Mouse (Mus musculus) CD4-positive, CD25-positive, alpha-beta regulatory T cell, adult 2 months (primary cell): Measurements from ENCODE around the gene Med25.

Experiments
- DNase-seq: peaks from one replicate; pipeline ENCODE4 v3.0.0-alpha.2; 2012; ENCODE audit warnings: low read depth, low spot score

Med25 gene

DNA sequence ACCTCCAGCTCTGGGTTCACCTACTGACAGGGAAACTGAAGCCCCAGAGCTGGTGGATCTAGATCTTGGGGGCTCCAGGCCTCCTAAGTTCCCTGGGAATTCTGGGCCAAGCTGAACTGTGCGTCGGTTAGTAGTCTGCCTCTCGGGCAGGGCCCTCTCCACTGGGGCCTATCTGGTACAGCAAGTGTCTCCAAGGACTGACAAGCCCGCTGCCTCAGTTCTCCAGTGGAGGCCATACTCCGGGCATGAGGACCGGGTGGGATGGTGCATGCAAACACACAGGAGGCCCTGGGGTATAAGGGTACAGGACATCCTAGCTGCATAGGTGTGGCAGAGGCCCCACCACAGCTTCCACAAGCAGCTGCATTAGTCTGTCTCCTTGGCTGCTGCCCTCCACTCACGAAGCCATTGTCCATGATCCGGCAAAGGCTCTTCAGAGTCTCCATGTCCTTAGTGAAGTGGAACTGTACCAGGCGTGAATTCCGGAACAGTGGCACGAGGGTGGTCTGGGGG, 28.5 kb downstream of the Med25 start:
- no peak for DNase-seq

DNA sequence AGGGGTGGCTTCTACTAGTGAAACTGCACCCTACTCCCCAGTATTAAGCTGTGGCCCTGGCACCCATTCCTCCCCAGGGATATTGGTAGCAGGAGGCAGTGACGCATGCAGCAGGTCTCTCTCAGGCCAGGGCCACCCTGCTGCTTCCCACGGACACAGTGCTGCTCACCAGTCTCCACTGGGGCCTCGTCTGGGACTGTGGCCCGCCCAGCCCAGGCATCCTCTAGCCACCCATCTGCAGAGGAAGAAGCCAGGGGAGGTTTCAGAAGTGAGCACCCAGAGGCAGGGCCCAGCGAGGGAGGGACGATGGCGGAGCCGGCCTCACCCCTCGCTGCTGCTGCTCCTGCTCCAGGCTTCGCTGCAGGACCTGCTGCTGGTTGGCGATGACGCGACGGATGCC, 29.3 kb downstream of the Med25 start:
- no peak for DNase-seq

DNA sequence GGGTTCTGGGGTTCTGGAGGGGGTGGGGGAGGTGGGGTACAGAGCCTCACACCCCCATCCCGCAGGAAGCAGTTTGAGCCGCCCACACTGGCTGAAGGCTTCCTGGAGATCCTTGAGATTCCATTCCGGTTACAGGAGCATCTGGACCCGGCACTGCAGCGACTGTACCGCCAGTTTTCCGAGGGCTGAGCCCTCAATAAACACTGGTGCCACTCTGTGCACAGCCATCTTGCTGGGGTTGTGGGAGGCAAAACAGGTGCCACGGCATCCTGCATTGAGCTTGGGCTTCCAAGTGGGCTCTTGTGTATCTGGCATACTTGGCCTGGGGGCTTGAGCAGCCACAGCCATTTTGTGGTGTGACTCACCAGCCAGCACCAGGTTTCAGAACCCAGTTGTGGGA, 30.1 kb downstream of the Med25 start:
- DNase-seq, result no peak

DNA sequence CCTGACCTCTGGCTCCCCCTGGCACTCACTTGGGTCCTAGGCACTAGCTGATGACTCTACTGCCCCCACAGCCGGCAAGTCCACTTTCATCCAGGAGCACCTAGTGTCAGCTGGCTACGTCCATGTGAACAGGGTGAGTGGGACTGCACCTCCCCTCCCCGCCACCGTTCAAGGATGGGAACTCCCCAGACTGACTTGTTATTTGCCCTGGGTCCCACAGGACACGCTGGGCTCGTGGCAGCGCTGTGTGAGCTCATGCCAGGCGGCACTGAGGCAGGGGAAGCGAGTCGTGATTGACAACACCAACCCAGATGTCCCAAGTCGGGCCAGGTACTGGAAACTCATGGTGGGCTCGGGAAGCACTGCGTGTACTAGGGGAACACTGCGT, 31.1 kb downstream of the Med25 start:
- DNase-seq, result no peak

DNA sequence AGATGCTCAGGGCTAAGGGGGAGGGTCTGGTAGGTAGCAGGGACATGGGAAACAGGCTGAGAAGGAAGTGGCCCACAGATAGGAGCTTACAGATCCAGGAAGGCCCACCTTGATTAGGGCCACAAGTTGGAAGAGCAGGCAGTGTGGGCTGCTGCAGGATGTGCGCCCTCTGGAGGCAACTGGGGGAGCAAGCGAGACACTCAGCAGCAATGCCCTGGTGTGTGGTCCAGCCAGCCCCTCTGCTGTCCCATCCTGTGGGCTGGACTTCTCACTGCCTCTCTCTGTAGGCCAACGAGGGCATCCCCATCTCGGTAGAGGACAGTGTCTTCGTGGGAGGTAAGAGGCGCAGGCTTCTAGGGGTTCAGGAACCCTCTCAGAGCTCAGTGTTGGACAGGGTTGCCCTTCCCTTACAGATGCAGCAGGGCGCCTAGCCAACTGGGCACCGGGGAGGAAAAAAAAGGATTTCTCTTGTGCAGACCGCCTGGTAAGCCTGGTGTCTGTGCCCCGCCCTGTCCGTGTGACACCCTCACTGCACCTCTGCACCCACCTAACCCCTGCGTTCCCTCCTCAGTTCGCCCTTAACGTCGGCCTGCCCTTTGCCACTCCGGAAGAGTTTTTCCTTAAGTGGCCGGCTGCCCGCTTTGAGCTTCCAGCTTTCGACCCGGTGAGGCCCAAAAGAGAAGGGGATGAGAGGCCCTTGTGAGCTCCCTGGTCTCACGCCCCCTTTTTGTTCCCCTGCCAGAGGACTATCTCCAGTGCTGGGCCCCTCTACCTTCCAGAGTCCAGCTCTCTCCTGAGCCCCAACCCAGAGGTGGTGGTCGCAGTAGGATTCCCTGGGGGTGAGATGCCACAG, 31.7 kb downstream of the Med25 start:
- DNase-seq, result peak; percentile 81

DNA sequence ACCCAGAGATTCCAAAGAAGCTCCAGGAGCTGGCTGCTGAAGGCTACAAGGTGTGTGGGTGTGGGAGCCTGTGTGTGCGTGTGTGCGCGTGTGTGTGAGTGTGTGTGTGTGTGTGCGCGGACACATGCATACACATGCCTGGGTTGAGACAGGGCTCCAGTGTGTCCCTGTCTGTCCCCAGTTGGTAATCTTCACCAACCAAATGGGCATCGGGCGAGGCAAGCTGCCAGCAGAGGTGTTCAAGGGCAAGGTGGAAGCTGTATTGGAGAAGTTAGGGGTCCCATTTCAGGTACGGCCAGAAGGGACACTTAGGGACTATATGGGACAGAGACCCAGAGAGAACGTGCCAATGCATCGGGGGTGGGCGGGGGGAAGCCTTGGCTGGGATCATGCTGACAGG, 32.6 kb downstream of the Med25 start:
- DNase-seq, result no peak

DNA sequence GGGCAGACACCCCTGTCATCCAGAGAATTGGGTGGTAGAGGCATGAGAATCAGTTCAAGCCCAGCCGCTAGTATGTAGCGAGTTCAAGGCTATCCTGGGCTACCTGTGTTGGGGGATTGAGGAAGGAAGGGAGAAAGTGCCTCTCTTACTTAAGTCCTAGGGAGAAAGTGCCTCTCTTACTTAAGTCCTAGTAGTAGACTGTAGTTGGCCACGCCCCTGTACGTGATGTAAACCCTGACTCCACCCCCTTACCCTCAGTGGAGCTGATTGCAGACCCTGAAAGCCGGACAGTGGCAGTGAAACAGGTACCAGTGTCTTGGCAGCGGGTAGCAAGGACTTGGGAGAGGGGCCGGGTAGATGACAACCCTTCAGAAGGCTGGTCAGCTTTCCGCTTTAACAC, 34.6 kb downstream of the Med25 start:
- DNase-seq, result peak; percentile 64

DNA sequence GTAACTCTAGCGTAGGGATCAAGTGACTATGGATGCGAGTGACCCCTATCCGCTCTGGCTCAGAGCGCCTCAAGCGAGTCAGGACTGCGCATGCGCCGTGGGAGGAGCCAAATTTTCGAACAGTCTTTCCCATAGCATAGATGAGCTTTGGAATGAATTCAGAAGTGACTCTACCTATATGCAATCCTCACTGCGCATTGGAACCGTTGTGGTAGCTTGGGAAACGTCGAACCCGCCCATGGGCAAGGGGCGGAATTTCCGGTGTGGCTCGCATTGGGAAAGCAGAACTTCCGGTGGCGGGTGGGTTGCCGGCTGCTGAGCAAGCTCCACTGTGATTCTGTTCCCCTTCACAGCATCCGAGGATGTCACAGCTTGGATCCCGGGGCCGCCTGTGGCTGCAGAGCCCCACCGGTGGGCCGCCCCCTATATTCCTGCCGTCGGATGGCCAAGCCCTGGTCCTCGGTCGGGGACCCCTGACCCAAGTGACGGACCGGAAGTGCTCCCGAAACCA, 35.4 kb downstream of the Med25 start, which contains the start of gene Pnkp:
Gene Pnkp, plus strand, starts transcription at position 98 of the 511 bp plus-strand sequence.
- peak; percentile 89 for DNase-seq

DNA sequence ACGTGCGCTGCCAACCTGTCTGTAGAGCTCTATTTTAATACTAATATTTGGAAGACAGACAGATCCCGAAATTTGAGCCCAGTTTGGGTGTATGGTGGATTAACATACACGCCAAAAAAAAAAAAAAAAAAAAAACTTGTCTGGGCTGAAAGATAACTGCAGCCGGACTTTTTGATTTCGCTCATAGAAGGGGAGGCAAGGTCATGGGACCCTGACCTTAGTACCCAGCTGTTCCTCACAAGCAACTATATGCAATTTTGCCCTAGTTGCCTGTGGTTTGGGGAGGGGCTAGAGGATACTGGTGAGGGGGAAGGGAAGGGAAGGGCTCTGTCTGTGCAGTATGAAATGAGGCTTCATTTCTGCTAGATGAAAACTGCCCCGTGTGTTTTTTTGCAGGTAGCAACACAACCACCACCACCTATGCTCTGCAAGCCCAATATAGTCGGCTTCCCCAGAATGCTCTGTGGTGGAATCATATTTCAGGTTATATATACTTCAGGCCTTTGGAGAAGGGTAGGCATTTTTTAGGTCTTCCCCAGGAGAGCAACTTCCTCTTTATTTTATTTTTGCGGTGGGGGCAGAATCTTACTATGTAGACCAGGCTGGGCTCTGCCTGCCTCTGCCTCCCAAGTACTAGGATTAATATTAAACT, 36.1 kb downstream of the Med25 start:
- no peak for DNase-seq

DNA sequence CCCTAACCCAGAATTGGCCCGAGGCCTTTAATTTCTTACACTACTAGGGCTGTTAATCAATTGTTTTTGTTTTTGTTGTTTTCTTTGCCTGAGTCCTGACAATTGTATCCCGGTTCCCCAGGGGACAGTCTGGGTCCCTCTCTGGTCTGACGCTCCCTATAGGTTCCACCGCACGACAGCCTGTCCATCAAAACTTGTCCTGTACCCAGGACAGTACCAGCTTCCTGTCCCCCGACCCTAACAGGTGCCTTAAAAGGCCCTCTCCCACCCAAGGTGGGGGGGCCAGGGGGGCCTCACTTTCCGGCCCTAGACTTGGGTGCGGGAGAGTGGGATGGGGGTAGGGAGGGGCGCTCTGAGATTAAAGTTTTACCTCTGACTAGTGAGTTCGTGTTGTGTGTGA, 37.5 kb downstream of the Med25 start:
- DNase-seq, result no peak

DNA sequence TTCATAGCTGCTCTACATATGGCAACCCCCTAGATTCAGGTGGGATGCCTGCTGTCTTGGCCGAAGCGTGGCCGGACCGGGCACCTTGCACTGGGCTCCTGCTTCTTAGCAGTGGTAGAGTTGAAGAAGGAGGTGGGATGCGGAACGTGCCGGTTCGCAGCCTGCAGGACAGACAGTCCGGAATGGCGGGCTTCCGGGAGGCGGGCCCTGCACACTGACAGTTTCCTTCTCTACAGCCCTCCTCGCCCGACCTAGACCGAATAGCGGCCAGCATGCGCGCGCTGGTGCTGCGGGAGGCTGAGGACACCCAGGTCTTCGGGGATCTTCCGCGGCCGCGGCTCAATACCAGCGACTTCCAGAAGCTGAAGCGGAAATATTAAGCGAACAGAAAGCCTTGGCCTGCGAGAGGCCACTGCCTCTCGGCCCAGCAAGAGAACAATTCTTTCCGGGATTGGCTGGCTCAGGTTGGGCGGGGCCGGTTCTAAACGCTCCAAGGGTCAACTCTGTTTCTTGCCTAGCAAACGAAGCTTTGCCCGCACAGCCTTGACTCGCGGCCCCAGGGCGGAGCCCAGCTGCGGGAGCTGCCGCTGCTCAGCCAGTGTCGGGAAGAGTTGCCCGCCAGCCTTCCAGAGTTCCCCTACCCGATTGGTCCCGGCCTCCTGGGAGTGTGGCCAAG, 38.0 kb downstream of the Med25 start:
- DNase-seq, result peak; percentile 81

DNA sequence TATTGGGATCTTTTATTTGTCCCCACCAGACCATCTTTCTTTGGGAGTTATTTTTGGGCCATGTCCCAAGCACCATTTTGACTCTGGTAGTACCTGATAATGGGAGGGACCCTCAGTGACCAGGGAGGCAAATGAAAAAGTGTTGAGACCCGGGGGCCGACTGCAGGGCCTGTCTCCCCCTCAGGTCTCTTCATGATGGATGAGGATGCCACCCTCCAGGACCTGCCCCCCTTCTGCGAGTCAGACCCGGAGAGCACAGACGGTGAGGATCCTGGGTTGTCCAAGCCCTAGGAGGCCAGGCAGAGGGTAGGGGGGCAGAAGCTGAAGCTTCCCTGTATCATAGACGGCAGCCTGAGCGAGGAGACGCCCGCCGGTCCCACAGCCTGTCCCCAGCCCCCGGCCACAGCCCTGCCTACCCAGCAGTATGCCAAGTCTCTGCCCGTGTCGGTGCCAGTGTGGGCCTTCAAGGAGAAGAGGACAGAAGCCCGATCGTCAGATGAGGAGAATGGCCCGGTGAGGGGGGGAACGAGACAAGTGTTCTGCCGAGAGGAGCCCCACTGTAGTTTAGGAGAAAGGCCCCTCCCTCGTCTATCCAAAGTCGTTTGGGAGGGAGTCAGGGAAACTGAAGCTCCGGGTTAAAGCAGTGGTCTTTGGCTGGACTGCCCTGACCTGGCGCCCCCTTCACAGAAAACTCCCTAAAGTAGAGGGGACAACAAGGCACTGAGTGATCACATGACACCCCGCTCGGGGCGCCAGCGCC, 38.7 kb downstream of the Med25 start:
- DNase-seq, result no peak

DNA sequence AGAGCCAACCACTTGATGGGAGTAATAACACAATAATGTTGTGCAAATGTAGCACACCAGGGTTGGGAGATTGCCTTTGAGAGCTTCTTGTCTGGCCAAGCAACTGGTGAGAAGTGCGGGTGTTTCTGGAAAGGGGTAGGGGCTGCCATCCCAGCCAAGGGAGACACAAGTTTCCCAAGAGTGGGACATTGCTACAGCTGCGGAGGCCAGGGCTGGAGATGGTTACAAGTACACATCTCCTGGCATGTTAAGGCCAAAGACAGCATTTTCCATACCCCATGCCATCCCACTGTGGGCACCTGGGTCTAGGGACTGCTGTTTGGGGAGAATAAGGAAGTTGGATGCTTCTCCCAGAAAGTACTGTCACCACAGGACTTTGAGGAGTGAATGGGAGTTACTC, 39.4 kb downstream of the Med25 start:
- DNase-seq, result no peak

DNA sequence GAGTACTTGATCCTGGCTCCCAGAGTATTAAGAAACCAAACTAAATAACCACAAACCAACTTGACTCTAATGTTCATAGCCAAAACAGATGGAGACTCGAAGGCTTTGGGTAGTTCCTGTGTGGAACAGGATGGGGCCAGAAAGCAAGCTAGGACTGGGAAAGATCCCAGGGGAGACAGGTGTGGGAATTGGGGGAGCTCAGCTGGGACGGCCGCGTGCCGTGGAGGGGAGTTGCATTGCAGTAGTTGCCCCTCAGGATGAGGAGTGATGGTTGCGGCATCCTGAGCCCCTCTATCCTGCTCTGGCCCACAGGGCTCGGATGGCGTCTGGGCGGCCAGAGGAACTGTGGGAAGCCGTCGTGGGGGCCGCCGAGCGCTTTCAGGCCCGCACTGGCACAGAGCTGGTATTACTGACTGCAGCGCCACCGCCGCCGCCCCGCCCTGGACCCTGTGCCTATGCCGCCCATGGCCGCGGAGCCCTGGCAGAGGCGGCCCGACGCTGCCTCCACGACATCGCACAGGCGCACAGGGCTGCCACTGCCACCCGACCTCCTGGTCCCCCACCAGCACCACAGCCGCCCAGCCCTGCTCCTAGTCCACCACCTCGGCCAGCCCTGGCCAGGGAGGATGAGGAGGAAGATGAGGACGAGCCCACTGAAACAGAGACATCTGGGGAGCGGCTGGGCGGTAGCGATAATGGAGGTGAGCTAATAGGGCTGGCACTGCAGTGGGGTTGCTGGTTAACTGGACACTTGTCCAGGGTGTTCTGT, 40.1 kb downstream of the Med25 start:
- DNase-seq, result peak; percentile 3

DNA sequence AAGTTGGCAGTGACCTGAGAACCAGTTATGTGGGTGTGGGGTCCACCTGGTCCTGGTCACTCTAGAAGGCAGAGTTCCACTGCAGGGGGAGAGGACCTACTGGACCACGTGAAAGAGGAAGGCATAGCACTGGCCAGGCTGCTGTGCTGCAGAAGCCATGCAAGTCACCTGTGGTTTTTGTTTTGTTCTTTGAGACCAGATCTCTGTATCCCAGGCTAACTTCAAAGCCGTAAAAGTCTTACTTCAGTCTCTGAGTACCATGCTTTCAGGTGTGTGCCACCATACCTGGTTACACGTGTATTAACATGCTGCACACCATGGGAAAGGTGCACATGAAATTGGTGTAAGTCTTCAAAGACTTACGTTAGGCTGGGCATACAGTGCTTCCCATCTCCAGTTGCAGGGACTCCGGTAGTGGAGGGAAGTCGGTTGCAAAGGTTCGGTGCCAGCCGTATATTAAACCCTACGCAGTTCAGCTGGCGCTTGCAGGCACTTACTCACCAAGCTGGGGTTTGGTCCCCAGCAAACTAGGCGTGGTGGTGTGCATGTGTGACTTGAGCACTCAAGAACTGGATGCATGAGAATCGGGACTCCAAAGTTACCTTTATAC, 40.8 kb downstream of the Med25 start:
- DNase-seq, result no peak

DNA sequence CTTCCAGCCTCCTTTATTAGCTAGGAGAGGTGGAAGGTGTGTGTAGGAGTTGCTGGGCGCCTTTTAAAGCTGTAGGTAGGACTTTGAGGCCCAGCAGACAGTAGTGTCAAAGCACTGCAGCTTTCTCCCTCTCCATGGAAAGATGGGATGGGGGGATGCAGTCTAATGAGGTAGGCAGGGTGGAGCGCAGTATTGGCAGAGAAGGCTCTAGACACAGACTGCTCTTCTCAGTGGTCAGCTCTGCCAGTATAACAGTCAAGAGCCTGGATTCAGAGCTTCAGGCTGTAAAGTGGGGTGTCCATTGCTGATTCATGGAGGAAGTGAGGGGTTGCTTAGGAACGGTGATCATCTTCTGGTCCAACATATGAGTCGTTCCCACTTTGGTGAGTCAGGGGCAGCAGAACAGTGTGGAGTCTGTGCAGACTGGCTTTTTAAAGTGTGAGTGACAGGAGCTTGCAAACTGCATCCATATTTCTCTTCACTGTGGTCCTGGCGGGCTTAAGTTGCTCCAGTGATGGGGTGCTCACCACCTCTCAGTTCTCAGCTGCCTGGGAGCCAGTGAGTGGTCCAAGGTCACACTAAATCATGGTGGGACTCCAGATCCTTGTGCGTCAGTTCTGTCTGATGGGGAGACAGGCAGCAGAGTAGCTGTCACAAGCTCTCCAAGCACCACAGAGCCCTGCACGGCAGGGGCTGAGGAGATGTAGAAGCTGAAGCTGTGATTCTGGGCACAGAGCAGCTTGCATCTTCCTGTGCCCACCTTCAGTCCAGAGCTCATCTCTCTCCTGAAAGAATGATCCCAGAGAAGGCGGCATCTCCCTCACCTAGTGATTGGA, 41.5 kb downstream of the Med25 start:
- no peak for DNase-seq

DNA sequence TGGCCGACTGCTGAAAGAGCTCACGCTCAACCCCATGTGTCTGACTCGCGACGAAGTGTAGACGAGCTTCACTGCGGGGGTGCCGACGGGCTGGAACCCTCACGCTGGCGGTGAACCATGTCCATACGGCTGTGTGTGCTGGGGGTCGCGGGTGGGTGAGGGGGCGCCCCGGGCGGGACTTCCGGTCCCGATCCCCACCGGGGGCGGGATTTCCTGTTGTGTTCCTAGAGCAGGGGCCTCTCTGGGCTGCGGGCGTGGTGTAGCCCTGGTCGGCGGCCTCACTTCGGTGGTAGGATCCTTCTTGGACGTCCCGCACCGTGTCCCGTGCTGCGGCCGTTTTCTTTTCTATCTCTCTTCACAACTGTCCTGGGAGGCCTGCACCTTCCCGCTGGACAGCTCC, 42.4 kb downstream of the Med25 start:
- peak; percentile 78 for DNase-seq

DNA sequence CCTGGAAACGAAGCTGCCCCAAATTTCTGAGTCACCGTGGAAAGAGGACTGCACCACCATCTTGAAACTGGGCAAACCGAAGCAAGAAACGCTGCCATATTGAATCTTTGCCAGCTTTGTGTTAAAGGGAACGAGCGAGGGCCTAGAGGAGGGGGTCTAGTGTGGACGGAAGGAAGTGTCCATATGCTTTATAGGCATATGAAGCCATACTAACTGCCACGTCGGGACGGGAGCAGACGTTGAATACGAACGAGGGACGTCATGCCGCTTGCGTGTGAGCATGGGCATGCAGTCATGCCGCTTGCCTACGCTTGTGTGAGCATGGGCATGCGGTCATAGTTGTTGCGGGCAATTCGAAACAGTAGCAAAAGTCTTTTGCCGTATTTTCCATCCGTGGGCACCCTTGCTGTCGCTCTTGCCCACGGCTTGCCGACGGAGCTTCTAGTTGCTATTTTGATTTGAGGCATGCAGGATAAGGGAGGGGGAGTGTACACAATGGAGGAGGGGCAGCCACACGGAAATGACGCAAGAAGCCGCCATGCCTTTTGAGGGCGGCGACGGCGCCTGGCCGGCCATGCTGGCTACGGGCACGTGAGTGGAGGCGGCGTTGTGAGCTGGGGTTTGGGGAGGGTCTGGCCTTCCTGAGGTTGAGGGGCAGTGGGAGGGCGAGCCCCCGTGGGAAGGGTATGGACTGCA, 42.9 kb downstream of the Med25 start:
- peak; percentile 95 for DNase-seq
